Mouse (Mus musculus) adrenal gland, adult 18-20 months (tissue): ENCODE data around the gene Lyl1. TPM values are rescaled to one million over a fixed set of nuclear protein-coding genes. Genes with fewer than 3 reads are reported as not detected.

Source experiments
- DNase-seq, 2 experiments: peaks; one replicate each; pipeline ENCODE4 v3.0.0; 2021 to 2022; ENCODE audit warnings: low spot score in 2 of 2
- total RNA-seq, 2 experiments: library from RNA; stranded (reverse); gene quantifications; 1 replicate in 1 of 2; 2 replicates in 1 of 2; pipeline ENCODE4 v1.2.3; 2021

The Lyl1 gene
- total RNA-seq, 2 experiments from 2014 or later = 2.7 to 2.8 TPM

DNA sequence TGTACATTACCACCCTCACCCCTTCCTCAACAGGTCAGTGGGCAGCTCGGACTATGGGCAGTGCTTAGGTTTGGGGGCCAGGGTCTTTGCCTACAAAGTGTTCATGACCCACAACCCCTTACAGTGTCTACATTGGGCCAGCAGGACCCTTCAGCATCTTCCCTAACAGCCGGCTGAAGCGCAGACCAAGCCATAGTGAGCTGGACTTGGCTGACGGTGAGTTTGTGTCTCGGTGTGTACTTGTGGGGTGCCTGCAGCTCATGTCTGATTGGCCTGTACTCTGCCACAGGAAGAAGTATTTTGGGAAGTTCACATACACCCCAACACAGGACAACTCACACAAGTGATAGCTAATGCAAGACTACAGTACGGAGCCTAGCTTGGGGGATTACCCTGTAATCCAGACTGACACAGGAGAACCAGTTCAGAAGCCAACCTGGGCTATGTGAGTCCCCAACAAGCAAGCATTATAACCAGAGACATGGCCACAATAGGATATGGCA is 1.8 kb downstream of the Lyl1 start:
- DNase-seq = no peak

DNA sequence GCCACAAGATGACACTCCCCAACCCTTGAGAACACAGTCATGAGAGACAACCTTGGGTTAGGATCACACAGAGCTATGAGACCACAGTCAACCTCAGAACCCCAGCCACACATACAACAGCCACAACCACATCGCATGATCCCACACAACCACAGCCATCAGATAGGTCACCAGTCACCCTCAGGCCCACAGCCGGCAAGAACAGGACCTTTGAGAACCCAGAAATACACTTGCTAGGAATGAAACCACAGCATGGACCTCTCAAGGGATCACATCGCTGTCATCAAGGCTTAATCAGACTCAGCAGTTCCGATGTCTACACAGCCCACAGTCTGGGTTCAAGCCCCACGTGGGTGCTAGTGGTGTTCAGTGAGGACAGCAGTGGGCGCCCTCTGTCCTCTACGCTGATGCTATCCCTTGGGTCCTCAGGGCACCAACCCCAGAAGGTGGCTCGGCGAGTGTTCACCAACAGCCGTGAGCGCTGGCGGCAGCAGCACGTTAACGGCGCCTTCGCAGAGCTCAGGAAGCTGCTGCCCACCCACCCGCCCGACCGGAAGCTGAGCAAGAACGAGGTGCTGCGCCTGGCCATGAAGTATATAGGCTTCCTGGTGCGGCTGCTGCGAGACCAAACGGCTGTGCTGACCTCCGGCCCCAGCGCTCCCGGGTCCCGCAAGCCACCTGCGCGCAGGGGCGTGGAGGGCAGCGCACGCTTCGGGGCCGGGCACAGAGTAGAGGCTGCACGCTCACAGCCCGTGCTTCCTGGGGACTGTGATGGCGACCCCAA is 2.4 kb downstream of the Lyl1 start:
- no peak for DNase-seq

DNA sequence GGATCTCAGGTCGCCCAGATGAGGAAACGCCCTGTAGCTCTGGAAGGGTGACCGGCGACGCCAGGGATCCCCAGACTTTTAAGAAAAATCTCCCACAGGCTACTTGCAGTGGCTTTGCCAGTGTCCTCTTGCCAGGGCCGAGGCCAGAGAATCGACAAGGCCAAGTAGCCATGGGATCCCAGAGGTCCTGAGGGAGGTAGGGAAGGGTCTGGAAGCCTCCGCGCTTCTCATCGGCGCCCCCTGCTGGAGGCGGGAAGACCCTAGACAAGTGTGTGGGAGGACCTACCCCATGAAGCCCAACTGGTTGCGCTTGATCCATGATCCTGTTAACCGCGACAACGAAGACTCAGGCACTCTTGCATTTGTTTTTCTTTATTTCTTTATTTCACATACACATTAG is 3.1 kb downstream of the Lyl1 start:
- DNase-seq = peak; percentile 70 to 83

DNA sequence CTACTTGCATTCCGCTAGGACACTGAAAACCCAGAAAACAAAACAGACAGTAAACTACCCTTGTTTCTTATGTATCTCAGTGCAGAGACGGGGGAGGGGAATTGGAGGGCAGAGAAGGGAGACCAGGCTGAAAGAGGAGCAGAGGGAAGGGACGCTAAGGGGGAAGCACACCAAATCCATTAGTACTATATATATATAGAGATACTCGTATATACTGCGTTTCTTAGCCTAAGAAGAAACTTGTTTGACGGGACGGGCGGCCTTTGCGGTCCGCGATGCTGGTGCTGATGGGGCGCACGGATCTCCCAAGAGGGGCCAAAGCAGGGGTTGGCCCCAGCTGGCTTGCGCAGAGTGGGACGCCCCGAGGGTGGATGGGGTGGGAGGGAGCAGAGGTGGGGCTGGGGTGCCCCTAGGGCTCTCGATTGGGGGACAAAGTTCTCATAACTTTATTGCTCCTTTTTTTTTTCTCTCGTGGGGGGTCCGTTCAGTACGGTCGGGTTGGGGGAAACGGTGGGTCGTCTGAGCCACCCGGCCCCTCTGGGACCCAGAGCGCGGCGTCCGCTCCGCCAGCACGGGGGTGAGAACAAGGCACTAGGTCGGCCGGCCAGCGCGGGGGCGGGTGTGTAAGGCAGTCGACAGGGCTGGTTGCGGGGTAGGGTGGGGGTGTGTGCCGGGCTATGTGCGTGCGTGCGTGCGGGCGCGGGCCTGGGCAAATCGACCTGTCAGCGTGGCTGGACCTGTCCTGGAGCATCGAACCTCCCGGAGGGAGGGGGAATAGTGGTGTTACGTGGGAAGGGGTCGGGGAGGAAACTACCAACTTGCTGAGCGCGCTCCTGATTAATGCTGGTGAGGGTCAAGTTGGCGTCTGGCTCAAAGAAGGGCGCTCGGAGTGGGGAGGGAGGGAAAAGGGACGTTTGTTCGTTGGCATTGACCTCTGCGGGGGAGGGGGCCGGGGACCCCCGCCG is 3.9 kb downstream of the Lyl1 start:
- no peak for DNase-seq

DNA sequence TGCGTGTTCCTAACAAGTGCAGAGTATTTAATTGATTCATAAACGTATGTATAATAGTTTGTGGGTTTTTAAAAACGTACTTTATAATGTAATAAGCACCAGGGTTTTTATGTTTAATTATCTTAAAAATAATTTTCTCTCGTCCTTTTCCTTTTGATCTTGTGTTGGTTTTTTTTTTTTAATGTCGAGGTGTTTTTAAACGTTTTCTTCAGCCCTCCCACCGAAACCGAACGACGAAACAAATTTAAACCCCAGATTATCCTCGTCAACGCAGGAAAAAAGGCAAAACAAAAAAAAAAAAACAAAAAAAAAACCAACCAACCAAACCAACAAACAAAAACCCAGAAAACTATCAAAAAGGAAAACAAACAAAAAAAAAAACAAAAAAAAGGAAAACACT is 4.7 kb downstream of the Lyl1 start:
- no peak for DNase-seq

DNA sequence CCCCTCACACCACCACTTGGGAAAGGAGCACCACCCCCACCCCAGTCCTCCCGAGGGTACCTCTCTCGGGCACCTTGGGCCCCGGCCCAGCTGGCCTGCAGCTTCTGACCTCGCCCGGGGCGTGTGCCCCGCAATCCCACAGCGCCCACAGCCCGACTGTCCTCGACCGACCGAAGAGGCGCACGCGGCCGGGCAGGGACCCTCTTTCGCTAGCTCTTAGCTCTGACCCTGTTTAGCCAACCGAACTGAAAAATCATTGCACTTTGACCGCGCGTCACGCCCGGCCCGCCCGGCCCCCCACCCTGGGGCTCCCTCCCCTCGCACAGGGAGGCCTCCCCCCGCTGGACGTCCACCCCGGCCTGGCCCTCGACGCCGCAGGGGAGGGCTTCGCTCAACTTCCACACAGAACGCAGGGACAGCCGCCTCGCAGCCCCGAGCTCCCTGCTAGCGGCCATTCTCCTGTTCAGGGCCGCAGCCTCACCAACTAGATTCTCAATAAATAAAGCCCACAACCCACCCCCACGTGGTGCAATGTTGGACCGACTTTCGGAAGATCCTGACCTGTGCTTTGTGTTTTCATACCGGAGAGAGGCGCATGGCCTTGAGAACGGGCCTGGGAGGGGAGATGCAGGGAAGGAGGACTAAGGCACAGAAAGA is 5.5 kb downstream of the Lyl1 start:
- no peak for DNase-seq

DNA sequence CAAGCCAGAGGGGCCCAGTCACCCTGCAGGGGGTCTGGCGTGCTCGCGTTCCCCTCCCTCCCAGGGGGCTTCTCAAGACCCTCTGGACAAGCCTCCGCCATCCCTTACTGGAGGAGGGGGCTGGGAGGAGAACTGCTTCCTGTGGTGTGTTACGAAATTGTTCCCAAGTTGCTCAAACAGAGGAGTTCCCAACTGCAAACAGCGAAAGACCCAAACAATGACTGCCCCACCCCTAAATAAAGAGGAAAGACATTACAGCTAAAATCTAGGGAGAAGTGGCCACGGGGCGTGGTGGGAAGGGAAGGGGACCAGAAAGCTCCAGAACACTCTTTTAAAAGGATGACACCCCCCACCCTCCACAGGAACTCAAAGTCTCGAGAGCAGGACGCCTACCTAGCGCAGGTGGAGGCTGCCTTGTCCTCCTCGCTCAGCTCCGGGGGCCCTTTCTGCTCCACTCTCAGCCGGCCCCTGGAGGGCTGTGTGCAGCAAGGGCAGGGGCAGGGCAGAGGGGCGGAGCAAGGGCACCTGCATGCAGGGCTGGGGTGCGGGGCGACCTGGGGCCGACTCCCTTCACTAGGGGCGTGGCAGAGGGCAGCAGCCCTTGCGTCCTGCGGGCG is 6.1 kb downstream of the Lyl1 start:
- no peak for DNase-seq

DNA sequence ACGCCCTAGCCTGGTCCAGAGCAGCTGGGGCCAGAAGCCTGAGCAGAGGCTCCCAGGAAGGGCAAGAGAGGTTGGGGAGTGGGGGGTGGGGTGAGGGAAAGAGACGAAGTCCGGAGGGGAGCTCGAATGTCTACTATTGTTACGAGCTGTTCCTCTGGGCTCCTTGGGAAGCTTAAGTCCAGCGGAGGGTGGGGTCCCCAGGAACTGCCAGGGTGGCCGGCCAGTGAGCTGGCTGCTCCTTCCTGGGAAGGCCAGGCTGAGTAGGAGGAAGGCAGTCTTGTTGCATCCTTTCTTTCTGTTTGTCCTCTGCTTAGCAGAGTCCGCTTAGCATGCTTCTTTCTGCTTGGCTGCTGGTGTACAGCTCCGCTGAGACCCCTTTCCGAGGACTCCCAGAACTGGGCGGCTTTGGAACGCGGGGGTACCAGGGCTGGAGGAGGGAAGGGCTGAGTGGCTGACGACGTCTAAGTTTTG is 6.8 kb downstream of the Lyl1 start:
- DNase-seq = no peak

DNA sequence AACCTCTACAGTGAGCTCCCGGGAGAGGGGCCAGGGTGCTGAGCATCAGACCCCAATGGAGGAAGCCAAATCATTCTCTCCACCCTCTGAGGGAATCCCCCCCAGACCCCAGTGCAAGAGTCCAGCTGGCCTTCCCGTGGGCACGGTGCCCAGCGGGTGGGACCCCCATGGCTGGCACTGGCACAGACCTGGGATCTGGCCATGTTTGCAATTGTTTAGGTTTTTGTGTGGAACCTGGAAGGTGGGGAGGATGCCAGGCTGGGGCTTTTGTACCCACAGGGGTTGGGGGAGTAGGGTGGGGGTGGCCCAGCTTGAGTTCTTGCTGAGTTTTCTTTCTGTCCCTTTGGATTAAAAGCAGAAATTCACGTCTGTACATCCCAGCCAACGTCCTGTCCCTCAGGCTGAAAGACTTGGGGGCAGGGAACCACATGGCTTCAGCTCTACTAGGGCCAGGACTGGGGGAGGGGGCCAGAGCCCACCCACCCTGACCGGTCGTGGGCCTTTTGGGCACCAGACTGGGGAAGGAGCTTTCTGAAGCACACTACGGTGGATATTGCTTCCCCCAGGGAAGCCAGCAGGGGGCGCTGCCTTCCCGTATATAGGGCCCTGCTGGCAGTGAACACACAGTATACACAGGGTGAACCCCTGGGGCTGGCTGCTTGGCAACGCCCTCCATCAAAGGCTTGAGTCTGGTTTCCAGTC is 7.7 kb downstream of the Lyl1 start:
- peak; percentile 74 to 86 for DNase-seq

DNA sequence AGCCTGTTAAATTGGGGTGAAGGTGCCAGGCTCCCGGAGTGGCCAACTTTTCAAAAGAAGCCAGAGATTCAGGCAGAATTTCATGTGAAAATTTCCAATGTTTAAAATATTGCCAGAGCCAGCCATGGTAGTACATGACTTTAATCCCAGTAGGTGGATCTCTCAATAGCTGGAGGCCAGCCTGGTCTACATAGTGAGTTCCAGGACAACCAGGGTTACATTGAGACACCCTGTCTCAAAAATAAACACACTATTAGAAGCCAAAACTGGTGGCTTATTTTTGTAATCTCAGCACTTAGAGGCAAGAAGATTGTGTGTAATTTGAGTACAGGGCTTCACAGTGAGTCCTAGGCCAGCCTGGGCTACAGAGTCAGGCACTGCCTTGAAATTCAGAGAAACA is 8.7 kb downstream of the Lyl1 start:
- DNase-seq = no peak

DNA sequence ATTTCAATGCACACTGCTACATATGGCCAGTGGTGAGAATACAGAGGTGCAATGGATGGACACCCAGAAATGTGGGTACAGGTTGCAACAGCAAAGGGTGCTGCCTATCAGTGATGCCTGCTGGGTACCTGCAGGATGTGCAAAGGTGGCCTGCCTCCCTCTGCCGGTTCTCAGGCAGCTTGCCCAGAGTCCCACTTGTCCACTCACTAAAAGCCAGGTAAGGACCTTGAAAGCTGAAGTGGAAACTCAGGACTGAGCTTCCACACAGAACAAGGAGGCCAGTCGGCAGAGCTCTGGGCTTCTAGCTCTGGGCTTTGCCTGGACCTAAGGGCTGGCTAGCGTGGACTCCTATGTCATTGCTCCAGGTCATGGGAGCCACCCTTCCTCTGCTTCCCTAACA is 10.1 kb downstream of the Lyl1 start:
- DNase-seq = no peak

DNA sequence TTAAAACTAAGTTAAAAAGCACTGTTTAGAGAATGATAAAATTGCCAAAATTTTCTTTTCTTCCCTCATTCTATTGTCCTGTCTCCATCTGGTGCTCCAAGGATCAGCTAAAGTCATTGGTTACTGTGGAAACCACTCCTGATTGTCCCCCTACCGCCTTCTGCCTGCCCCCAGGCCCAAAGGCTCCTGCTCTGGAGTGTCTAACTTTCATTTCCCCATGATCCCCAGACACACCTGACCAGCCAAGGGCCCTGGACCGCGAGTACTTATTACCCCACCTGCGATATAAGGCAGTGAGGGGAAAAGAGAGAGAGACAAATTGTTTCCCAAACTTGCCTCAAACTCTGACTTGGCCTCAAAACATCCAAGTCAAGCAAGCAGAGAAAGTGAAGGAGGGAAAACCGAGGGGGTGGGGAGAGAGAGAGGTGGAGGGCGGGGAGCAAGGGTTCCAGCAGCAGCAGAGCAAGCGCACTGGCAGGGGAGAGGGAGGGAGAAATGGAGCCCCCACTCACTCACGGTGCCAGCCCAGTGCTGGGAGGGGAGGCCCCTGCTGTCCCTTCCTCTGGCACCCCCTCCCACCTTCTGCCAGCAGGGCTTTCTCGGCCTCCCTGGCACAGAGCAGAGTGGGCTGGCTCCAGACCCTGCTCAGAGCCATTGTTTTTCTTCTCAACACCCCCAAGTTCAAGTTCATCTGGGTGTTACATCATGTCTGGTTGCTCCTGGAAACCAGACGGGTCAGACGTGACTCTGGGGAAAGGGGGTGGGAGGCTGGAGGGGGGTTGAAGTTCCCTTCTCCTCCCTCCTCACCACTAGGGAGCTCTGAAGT is 10.9 kb downstream of the Lyl1 start:
- no peak for DNase-seq

DNA sequence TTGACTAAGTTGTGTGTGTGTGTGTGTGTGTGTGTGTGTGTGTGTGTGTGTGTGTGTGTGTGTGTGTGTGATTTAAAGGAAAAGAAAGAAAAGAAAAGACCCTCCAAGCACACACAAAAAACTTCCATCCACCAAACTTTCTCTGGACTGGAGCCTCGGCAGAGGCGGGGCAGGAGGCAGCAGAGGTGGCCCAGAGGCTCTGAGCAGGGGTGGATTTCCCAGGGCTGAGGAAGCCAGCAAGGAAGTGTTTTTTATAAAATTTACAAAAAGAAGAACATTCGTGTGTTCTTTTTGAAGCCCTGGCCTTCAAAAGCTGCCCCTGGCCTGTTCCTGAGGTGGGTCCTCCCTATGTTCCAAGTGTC is 11.5 kb downstream of the Lyl1 start:
- no peak for DNase-seq

DNA sequence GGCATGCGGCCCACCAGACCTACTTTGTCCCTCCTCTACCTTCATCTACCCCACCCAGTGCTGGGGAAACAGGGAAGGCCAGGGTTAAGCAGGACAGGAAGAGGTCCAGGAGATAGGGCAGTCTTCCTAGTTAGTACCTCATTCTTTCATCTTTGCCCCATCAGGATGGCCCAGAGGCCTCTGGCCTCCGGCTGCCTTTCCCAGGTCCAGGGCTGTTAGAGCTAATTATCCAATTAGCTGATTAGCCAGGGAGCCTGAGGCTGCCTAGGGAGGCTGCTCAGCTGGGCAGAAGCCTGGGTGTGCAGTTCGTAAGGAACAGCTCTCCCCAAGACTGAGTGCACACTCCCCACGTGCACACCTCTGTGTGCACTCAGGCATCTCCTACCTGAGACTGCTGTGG is 12.1 kb downstream of the Lyl1 start:
- no peak for DNase-seq

DNA sequence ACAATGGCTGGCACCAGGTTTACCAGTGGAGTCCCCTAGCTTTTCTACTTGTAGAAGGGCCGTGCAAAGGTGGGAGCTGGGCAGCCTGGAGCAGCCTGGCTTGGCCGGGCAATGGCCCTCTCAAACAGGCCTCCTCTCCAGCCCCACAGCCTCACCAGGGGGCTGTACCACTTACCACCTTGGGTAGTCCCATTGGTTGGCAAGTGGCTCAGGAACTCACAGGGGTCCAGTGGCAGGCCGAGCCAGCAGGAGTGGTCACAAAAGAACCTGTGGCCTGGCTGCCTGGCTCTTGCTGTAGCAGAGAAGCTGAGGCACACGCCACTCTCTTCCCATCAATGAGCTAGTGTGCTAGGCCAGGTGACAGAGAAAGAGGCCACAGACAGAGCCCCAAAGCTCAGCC is 12.9 kb downstream of the Lyl1 start:
- no peak for DNase-seq

DNA sequence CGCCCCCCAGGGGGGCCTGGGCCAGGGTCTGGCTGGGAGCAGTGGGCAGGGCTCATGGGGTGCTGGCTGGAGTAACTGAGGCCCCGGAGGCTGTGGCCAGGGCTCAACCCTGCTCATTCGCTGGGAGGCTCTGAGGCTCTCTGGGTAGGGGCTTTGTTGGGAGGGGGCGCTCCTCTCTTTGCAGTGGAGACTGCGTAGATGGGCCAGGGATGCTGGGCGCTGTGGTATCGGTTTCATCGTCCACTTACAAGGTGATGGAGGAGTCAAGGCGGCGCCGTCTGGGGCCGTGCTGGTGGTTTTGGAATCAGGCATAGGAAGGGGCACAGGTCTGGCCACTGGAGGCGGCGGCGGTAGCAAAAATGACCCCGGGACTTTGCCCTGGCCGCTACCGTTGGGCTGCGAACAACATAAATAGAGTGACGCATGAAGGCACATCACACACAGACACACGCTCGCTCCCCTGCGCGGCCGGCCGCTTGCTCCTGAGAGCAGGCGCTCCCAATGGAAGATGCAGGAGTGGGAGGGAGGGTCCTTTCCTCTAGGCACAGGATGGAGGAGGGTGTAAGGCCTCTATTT is 14.7 kb downstream of the Lyl1 start:
- no peak for DNase-seq

DNA sequence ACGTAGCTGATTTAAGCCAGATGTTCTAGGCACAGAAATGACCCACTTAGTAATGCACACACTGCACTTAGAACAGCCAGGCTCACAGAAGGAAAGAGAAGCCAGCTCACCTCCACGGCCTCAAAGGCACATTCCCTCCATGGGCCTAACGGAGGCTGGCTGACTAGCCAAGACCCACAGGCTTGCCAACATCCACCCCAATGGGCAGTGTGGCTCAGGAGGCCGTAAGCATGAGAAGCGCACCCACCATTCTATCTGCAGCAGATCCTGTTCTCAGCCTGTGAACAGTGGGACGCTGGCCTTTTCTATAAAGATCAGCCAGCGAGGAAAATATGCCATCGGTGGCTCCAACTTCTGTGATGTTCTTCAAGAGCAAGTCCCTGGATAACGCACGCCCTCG is 15.5 kb downstream of the Lyl1 start:
- DNase-seq = no peak

DNA sequence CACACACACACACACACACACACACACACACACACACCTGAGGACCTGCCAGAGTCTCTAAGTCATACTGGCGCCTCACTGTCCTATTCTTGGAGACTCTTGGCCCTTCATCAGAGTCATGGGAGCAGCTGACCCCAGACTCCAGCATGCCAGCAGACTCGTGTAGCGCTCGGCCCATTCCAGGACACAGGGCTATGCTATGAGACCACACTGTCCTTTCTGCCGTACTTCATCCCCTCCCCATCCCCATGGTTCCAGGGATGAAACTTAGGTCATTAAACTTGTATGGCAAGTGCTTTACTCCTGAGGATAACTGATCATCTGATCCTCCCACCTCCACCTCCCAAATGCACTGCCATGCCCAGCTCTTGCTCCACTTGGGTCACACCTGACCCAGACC is 17.2 kb downstream of the Lyl1 start:
- no peak for DNase-seq
